Mouse (Mus musculus) cerebellum, postnatal 4 days (tissue): ENCODE results near the gene Wfdc15a.

Source experiments
- DNase-seq, 2 experiments: peaks; one replicate each; pipeline ENCODE4 v3.0.0; 2022; ENCODE audit warnings: low spot score in 2 of 2, mixed read lengths in 1 of 2

Gene Wfdc15a

GRCm38 (mm10) chr2:164177831-164178230, 22.1 kb downstream of the Wfdc15a start:
- DNase-seq, result no peak

GRCm38 (mm10) chr2:164175850-164176249, 24.1 kb downstream of the Wfdc15a start:
- no peak for DNase-seq

DNA sequence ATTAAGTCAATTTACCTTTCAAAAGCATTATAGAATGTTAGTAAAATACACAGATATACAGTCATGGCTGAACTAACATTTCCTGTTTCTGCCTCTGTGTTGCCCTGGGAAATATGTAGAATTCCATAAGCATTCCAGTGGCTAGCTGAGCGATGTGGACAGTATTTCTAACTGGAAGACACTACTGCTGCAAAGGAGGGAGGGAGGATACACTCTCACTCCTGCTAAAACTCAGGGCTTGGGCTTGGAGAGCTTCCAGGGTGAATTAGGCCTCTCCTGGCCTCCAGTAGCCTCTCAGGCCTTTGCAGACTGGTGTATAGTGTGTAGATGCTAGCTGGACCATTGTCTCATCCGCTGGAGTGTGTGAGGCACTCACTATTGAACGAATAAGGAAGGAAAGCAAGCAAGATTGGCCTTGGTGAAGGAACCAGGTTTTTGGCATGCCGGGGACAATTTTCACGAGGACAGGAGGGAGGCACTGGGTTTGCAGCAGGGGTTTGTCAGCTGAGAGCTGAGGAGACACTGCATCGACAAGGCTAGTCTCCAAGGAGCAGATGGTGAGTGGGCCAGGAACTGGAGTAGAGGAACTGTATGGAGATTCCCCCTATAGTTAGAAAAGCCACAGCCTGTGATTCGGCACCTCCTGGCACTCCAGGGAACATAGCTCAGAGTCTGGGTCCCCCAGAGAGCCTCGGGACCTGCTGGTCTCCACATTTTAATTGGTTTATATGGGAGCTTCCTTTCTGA, 25.1 kb downstream of the Wfdc15a start:
- DNase-seq, result no peak

DNA sequence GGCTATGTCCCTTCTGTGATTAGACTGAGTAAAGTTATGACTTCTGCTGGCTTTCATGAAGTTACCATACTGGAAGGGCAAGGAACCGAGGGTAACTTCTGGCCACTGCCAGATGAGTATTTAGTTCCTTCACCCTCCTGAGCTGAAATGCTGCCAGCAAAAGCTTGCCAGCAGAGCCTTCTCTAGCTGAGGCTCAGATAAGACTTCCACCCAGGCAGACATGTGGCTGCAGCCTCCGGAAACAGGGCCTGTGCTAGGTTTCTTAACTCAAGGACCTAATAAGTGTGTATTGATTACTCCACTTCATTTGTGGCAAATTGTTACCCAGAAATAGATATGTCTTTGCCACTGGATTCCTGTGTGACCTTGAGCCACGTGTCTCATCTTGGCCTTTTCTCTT, 26.5 kb downstream of the Wfdc15a start:
- no peak for DNase-seq

GRCm38 (mm10) chr2:164170902-164171301, 29.0 kb downstream of the Wfdc15a start, which contains the start of gene Kcns1:
Gene Kcns1, minus strand, starts transcription at chr2:164171113.
- no peak for DNase-seq

DNA sequence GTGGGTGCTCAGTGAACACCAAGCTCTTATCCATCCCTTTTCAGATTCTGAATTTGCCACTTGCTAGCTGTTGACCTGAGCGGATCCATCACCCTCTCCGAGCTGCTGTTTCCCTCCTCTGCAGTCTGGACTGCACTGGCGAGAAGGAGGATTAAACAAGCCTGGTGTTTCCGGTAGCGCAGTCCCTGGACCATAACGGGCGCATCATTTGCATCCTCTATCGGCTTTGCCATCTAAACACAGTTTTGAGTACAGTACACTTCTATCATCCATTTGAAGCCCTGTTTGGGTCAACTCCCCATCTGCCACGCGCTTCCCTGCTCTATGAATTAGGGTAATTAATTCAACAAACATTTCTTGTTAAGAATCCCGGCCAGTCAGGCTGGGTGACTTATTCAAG, 29.6 kb downstream of the Wfdc15a start:
- DNase-seq, result no peak

DNA sequence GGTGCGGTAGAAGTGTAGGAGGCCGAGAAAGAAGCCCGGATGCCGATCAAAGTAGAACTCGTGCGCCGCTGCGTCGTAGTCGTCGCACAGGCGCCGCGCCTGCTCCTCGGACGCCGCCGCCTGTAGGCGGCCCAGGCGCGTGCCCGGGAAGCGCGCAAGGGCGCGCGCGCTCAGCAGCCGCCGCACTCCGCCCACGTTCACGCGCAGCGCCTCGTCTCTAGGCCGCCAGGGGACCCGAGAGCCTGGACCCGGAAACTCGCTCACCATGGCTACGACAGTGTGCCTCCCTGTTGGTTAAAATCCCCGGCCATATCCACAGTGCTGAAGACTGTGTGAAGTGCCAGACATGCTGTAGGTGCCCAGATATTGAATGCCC, 31.4 kb downstream of the Wfdc15a start:
- peak in 1 of 2 experiments; percentile 26 for DNase-seq

DNA sequence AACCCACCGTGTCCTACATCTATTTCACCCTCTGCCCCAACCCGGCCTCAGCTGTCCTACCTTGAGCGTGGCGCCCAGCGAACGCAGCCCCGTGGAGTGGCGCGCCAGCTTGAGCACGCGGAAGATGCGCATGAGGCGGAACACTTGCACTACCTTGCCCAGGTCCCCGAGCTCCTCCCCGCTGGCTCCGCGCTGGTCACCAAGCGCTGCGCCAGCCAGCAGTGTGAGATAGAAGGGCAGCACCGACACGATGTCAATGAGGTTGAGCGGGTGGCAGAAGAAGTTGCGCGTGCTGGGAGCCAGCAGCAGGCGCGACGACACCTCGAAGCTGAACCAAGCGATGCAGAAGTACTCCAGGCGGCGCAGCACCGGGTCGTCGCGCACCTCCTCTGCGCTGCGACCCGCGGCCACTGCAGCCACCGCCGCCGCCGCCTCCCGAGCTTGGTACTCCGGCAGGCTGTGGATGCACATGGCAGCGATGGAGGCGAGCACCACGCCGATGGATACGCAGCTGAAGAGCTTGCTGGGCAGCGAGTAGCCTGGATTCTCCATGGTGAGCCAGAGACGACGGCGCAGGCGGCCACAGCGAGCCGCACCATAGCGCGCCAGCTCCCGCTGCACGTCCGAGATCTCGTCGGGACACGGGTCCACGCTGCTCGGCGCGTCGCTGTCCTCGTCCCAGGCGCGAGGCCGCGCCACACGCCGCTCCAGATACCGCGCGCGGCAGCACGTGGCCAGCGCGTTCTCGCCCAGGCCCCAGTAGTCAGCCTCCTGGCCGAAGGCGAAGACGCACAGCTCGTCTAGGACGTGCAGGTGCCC, 32.0 kb downstream of the Wfdc15a start:
- no peak for DNase-seq

- no peak for DNase-seq
Measured at GRCm38 (mm10) chr2:164164941-164165340, 35.0 kb downstream of the Wfdc15a start.

DNA sequence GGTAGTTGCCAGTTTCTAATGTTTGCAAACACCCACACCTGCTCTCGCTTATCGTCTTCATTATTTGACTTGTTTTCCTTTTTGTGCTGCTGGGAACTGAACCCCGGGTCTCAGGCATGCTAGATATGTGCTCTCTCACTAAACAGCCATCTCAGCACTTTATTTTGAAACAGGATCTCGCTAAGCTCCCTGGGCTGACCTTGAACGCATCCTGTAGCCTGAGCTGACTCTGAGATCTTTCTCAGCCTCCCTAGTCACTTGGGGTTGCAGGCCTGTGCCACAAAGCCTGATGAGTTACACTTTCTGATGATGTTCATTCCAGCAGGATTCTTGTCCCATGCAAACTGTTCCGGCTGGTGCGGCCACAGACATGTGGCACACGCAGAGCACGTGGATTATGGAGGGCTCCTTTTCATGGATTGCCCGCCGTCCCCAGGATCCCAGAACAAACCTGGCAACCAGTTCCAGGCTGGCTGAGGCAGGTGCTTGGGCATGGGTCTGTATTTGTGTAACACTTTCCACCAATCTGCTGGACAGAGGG, 38.3 kb downstream of the Wfdc15a start:
- no peak for DNase-seq

DNA sequence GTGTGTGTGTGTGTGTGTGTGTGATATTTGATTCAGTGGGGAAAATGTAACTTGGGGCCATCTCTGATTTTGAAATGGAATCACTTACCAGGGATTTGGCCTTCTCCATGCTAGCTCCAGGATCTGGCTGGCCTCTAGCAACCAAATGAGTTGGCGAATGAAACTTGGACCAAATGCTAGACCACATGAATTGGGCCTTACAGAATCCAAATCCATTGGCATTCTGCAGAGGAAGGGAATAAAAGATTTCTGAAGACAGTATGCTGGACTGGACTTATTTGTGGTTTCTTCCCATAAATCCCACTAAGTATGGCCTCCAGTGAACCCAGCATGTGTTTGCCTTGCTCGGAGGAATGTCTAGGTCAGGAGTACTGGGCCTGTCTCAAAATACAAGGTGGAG, 41.1 kb downstream of the Wfdc15a start:
- DNase-seq, result no peak

- DNase-seq, result no peak
Measured at GRCm38 (mm10) chr2:164156158-164156557, 43.8 kb downstream of the Wfdc15a start.

DNA sequence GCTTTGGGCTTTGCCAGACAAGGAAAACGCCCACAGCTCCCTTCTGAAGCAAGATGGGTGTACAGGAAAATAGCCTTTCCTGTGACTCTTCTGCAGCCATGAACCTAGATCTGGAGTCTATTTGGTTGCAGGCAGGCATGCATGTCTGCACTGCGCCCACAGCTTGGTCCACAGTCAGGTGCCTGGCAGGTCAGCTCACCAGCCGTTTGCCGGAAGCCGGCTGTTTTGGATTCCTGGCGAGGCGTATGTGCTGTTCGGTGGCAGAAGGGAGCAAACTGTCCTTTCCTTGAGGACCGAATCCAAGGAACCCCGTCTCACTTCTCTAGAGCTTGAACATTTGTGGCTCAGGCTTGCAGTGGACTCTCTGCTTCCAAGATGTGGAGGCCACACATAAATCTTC, 45.9 kb downstream of the Wfdc15a start:
- no peak for DNase-seq

DNA sequence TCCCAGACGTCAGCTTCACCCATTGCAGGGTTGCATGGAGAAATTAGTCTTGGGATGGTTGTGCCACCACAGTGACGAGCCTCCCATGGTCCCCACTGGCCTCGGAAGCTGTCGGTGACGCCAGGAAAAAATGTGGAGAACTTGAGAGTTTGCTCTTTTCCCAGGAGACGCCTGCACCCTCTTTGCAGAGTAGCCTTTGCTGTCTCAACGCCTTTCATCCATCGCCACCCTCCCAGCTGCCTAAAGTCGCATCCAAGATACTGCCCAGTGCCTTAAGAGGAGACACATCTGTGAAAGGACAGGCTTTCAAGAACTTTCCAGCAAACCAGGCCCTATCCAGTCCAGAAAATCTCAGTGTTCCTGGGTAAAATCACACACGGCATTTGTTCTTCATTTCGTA, 47.6 kb downstream of the Wfdc15a start:
- no peak for DNase-seq

- DNase-seq, result no peak
Measured at GRCm38 (mm10) chr2:164150086-164150760, 49.7 kb downstream of the Wfdc15a start.
